Mouse (Mus musculus) left cerebral cortex, postnatal 14 days (tissue): ENCODE results near the gene P2rx4. TPM values are rescaled to one million over a fixed set of nuclear protein-coding genes. Genes with fewer than 3 reads are reported as not detected.
A peak's percentile ranks its signal among the peaks of the same experiment; 100 is the strongest.
"Not testable (repeated sequence)": the region's sequence is repeated elsewhere in the genome, so short reads cannot be mapped to it uniquely, and the experiment has no call there.

Experiments used
- DNase-seq, 2 experiments: peaks; one replicate each; pipeline ENCODE4 v3.0.0; 2021 to 2022; ENCODE audit warnings: low spot score in 2 of 2, mixed read lengths in 1 of 2
- intact Hi-C: fragments of 180-260 bp; cut with DNase I; formaldehyde crosslinking; loops from one replicate; pipeline ENCODE4 v1.15.1; 2025
- long read RNA-seq, 2 experiments: library from polyadenylated mRNA; stranded (forward); transcript quantifications; one replicate each; pipeline ENCODE4 v2.0.0; 2021
- total RNA-seq, 2 experiments: library from RNA; stranded (reverse); gene quantifications; 2 replicates each; pipeline ENCODE4 v1.2.3; 2021

P2rx4 gene
- total RNA-seq = 10 to 100 TPM; 11.3 to 11.9 TPM
- long read RNA-seq, experiment 1, transcript P2rx4-202 (11 exons, 1,887 nt) = minor isoform, 5 of 24 reads
- long read RNA-seq, experiment 1, transcript P2rx4-201 (12 exons, 2,702 nt) = major isoform, 15 of 24 reads
- long read RNA-seq, experiment 1, partial matches to known transcripts = 0 of 24 reads
- long read RNA-seq, experiment 1, other reads (novel, unspliced or antisense) = 4 of 24 reads
- long read RNA-seq, experiment 2, transcript P2rx4-201 (12 exons, 2,702 nt) = major isoform, 13 of 20 reads
- long read RNA-seq, experiment 2, partial matches to known transcripts = 0 of 20 reads
- long read RNA-seq, experiment 2, other reads (novel, unspliced or antisense) = 3 of 20 reads

- DNase-seq = peak; percentile 86 to 94
- intact Hi-C loops = no loop called here
These were observed at the start of gene P2rx4 for GRCm38 (mm10) chr5:122707276-122708181. TSS of gene P2rx4 (plus strand) at chr5:122707544.

- DNase-seq = no peak
- intact Hi-C loops = no loop called here
These were observed 44.8 kb upstream of the P2rx4 start for GRCm38 (mm10) chr5:122662501-122662900.

- intact Hi-C loops = no loop called here
- DNase-seq = no peak
These were observed 42.3 kb upstream of the P2rx4 start for GRCm38 (mm10) chr5:122665036-122665435.

GRCm38 (mm10) chr5:122668981-122669897 lies 38.1 kb upstream of the P2rx4 start:
- DNase-seq = no peak
- intact Hi-C loops = no loop called here

- intact Hi-C loops, DNase-seq: not testable (repeated sequence)
These were observed 35.7 kb upstream of the P2rx4 start for GRCm38 (mm10) chr5:122671641-122672040.

GRCm38 (mm10) chr5:122672298-122672697 lies 35.0 kb upstream of the P2rx4 start:
- DNase-seq = no peak
- intact Hi-C loops = no loop called here

- no peak for DNase-seq
- intact Hi-C loops = no loop called here
These were observed 31.3 kb upstream of the P2rx4 start for GRCm38 (mm10) chr5:122676002-122676401.

- intact Hi-C loops = no loop called here
- DNase-seq = no peak
These were observed 29.4 kb upstream of the P2rx4 start for GRCm38 (mm10) chr5:122677983-122678382.

GRCm38 (mm10) chr5:122679881-122680280 lies 27.5 kb upstream of the P2rx4 start:
- intact Hi-C loops = no loop called here
- DNase-seq = no peak

- intact Hi-C loops = no loop called here
- no peak for DNase-seq
These were observed 26.1 kb upstream of the P2rx4 start for GRCm38 (mm10) chr5:122681276-122681675.

GRCm38 (mm10) chr5:122683926-122684325 lies 23.4 kb upstream of the P2rx4 start:
- no peak for DNase-seq

GRCm38 (mm10) chr5:122687391-122687790 lies 20.0 kb upstream of the P2rx4 start:
- intact Hi-C loops = no loop called here
- DNase-seq = no peak

More at GRCm38 (mm10) chr5:122683926-122684325, 23.4 kb upstream of the P2rx4 start:
- intact Hi-C loops = no loop called here

- DNase-seq = no peak
- intact Hi-C loops = no loop called here
These were observed 18.2 kb upstream of the P2rx4 start for GRCm38 (mm10) chr5:122689153-122689552.

- intact Hi-C loops = no loop called here
- no peak for DNase-seq
These were observed 16.9 kb upstream of the P2rx4 start for GRCm38 (mm10) chr5:122690486-122690885.

- intact Hi-C loops = no loop called here
- DNase-seq = peak; percentile 24 to 27
These were observed 13.7 kb upstream of the P2rx4 start for GRCm38 (mm10) chr5:122693431-122694207.

- intact Hi-C loops = no loop called here
- no peak for DNase-seq
These were observed 11.8 kb upstream of the P2rx4 start for GRCm38 (mm10) chr5:122695516-122695915.

GRCm38 (mm10) chr5:122698041-122698700 lies 9.2 kb upstream of the P2rx4 start:
- intact Hi-C loops = no loop called here
- DNase-seq = no peak

- DNase-seq = no peak
- intact Hi-C loops = no loop called here
These were observed 8.7 kb upstream of the P2rx4 start for GRCm38 (mm10) chr5:122698701-122699060.
